ENCODE assay signal across 16 mouse cellular contexts in genomic region chr17:70808837-70809236, GRCm38 (mm10). TPM values are rescaled to one million over a fixed set of nuclear protein-coding genes. Genes with fewer than 3 reads are reported as not detected.
A peak's percentile ranks its signal among the peaks of the same experiment; 100 is the strongest.
DNase-seq lines count a peak whose midpoint lies in the region; ATAC-seq lines count a peak whose summit lies in the region.
"Had no signal": no experiment of that assay in that cellular context is flagged by ENCODE, and none has a peak within 500 bp of the region (broad histone marks: within the 10 kb centered on the region; RNA-seq: fewer than 3 reads in every experiment).

No protein-coding gene starts in this region.

- 35% methylated on average over 14 of the region's 14 CpGs for WGBS in embryonic facial prominence, embryonic 12.5 days
- 38% methylated on average over 14 of the region's 14 CpGs for WGBS in embryonic facial prominence, embryonic 10.5 days
- WGBS in midbrain, embryonic 12.5 days: 41% methylated on average over 14 of the region's 14 CpGs
- WGBS in midbrain, embryonic 15.5 days: 31% methylated on average over 14 of the region's 14 CpGs
- 58% methylated on average over 14 of the region's 14 CpGs for WGBS in liver, embryonic 11.5 days

- ATAC-seq in embryonic facial prominence, embryonic 12.5 days (ENCODE audit: insufficient number of reproducible peaks, insufficient read depth, low FRiP score, low TSS enrichment): no peak
- no peak for ATAC-seq in midbrain, embryonic 12.5 days (ENCODE audit: low FRiP score, low read depth)
- no peak for ATAC-seq in midbrain, embryonic 15.5 days (replicated peaks)
- no peak for ATAC-seq in liver, embryonic 11.5 days (replicated peaks; ENCODE audit: low FRiP score)
- ATAC-seq in monocyte, adult 5-6 weeks (replicated peaks; ENCODE audit: insufficient number of reproducible peaks, low FRiP score, low TSS enrichment, poor library complexity, severe bottlenecking): no peak
- ATAC-seq: activated CD4-positive, CD25-positive, alpha-beta regulatory T cell, adult 4 months; forebrain, postnatal 0 days; liver, embryonic 12.5 days had no signal

- no peaks in the 10 kb centered on the region for H3K27me3 ChIP-seq in embryonic facial prominence, embryonic 12.5 days
- 0 out of 2 replicates have a peak, but pooled peaks cover 8% of the 10 kb centered on the region for H3K27me3 ChIP-seq in embryonic facial prominence, embryonic 10.5 days (replicated peaks; ENCODE audit: low read depth, poor library complexity, severe bottlenecking)
- H3K27me3 ChIP-seq in midbrain, embryonic 12.5 days: peaks cover 7% of the 10 kb centered on the region
- H3K27me3 ChIP-seq in midbrain, embryonic 15.5 days (replicated peaks): no peaks in the 10 kb centered on the region
- H3K27me3 ChIP-seq in liver, embryonic 11.5 days (replicated peaks; ENCODE audit: control insufficient read depth, insufficient read depth, low read length): no peaks in the 10 kb centered on the region
- H3K27me3 ChIP-seq: liver, embryonic 12.5 days had no signal

- no peaks in the 10 kb centered on the region for H3K36me3 ChIP-seq in embryonic facial prominence, embryonic 12.5 days
- no peaks in the 10 kb centered on the region for H3K36me3 ChIP-seq in embryonic facial prominence, embryonic 10.5 days (replicated peaks)
- no peaks in the 10 kb centered on the region for H3K36me3 ChIP-seq in midbrain, embryonic 12.5 days
- no peaks in the 10 kb centered on the region for H3K36me3 ChIP-seq in midbrain, embryonic 15.5 days (replicated peaks)
- no peaks in the 10 kb centered on the region for H3K36me3 ChIP-seq in liver, embryonic 11.5 days (ENCODE audit: control insufficient read depth, insufficient read depth, low read length)
- H3K36me3 ChIP-seq: liver, embryonic 12.5 days had no signal

- peak overlapping the region; percentile 21 for H3K4me2 ChIP-seq in embryonic facial prominence, embryonic 12.5 days (replicated peaks)
- H3K4me2 ChIP-seq in midbrain, embryonic 12.5 days (replicated peaks): 0 out of 2 replicates have a peak overlapping the region, but pooled peaks have one; percentile 0
- no peak overlapping the region for H3K4me2 ChIP-seq in midbrain, embryonic 15.5 days
- H3K4me2 ChIP-seq in liver, embryonic 11.5 days: no peak overlapping the region
- H3K4me2 ChIP-seq: hindbrain, embryonic 14.5 days; liver, embryonic 12.5 days had no signal

- no peak overlapping the region for H3K9ac ChIP-seq in embryonic facial prominence, embryonic 12.5 days
- no peak overlapping the region for H3K9ac ChIP-seq in midbrain, embryonic 12.5 days (replicated peaks)
- H3K9ac ChIP-seq in midbrain, embryonic 15.5 days: no peak overlapping the region
- H3K9ac ChIP-seq in liver, embryonic 11.5 days (ENCODE audit: low read depth, low read length): no peak overlapping the region
- H3K9ac ChIP-seq: forebrain, postnatal 0 days; hindbrain, embryonic 14.5 days; liver, embryonic 12.5 days had no signal

- no peak for DNase-seq in embryonic facial prominence, embryonic 10.5 days (ENCODE audit: low spot score)
- DNase-seq in adrenal gland, adult 18-20 months (ENCODE audit: low spot score in 2 of 2): peak; percentile 43 to 56
- peak; percentile 39 to 54 for DNase-seq in kidney, postnatal 4 days
- DNase-seq in liver, embryonic 11.5 days (ENCODE audit: low spot score): no peak
- DNase-seq: cerebellum, postnatal 14 days; forebrain, postnatal 0 days; lung, postnatal 36 days; midbrain, embryonic 14.5 days; right cerebral cortex, postnatal 4 days had no signal

- no peak overlapping the region for H3K27ac ChIP-seq in embryonic facial prominence, embryonic 12.5 days
- H3K27ac ChIP-seq in embryonic facial prominence, embryonic 10.5 days (replicated peaks): no peak overlapping the region
- no peak overlapping the region for H3K27ac ChIP-seq in midbrain, embryonic 12.5 days (replicated peaks)
- no peak overlapping the region for H3K27ac ChIP-seq in midbrain, embryonic 15.5 days
- H3K27ac ChIP-seq in liver, embryonic 11.5 days (ENCODE audit: low read depth, low read length): no peak overlapping the region
- H3K27ac ChIP-seq: hindbrain, embryonic 14.5 days; liver, embryonic 12.5 days had no signal

- peaks cover 7% of the 10 kb centered on the region; the same call in 1 of the 2 replicates for H3K4me1 ChIP-seq in embryonic facial prominence, embryonic 12.5 days
- H3K4me1 ChIP-seq in embryonic facial prominence, embryonic 10.5 days: peaks cover 10% of the 10 kb centered on the region
- peaks cover 3% of the 10 kb centered on the region; the same call in 1 of the 2 replicates for H3K4me1 ChIP-seq in midbrain, embryonic 12.5 days
- H3K4me1 ChIP-seq in midbrain, embryonic 15.5 days: no peaks in the 10 kb centered on the region
- H3K4me1 ChIP-seq in liver, embryonic 11.5 days (replicated peaks; ENCODE audit: control insufficient read depth, insufficient read depth, low read length): no peaks in the 10 kb centered on the region
- H3K4me1 ChIP-seq: liver, embryonic 12.5 days had no signal

- H3K4me3 ChIP-seq in embryonic facial prominence, embryonic 12.5 days: no peak overlapping the region
- no peak overlapping the region for H3K4me3 ChIP-seq in embryonic facial prominence, embryonic 10.5 days
- H3K4me3 ChIP-seq in midbrain, embryonic 12.5 days: no peak overlapping the region
- no peak overlapping the region for H3K4me3 ChIP-seq in midbrain, embryonic 15.5 days
- H3K4me3 ChIP-seq in liver, embryonic 11.5 days (ENCODE audit: low read depth, low read length): no peak overlapping the region
- H3K4me3 ChIP-seq: liver, embryonic 12.5 days had no signal

- no peaks in the 10 kb centered on the region for H3K9me3 ChIP-seq in embryonic facial prominence, embryonic 12.5 days
- no peaks in the 10 kb centered on the region for H3K9me3 ChIP-seq in embryonic facial prominence, embryonic 10.5 days
- no peaks in the 10 kb centered on the region for H3K9me3 ChIP-seq in midbrain, embryonic 12.5 days
- no peaks in the 10 kb centered on the region for H3K9me3 ChIP-seq in midbrain, embryonic 15.5 days
- no peaks in the 10 kb centered on the region for H3K9me3 ChIP-seq in liver, embryonic 11.5 days (ENCODE audit: control insufficient read depth, low read length)
- H3K9me3 ChIP-seq: liver, embryonic 12.5 days had no signal

RNA-seq across cellular contexts. Expression of gene Tgif1, which starts 44.5 kb away (rescaled TPM):
- polyA plus RNA-seq in embryonic facial prominence, embryonic 12.5 days (2016; fragmentation: Nextera tagmentation; extraction: Ambion mirVana): 113 and 126 TPM in 2 replicates
- polyA plus RNA-seq in embryonic facial prominence, embryonic 10.5 days (2016; fragmentation: Nextera tagmentation; extraction: Ambion mirVana): 110 and 112 TPM in 2 replicates
- polyA plus RNA-seq in midbrain, embryonic 12.5 days (2016; fragmentation: Nextera tagmentation; extraction: Ambion mirVana): 50.1 and 58.9 TPM in 2 replicates
- polyA plus RNA-seq in midbrain, embryonic 15.5 days (2015; fragmentation: Nextera tagmentation; extraction: Ambion mirVana): 11.4 and 11.5 TPM in 2 replicates
- 10 to 100 TPM; 42.5 to 58.2 TPM for total RNA-seq in adrenal gland, adult 18-20 months (2021)
- 26.6 and 30.8 TPM in 2 replicates for polyA plus RNA-seq in liver, embryonic 11.5 days (2014; fragmentation: Nextera tagmentation; extraction: Ambion mirVana)
- total RNA-seq in monocyte, adult 5-6 weeks (2017): 79.7 to 125 TPM (median 111 TPM) in 3 replicates

Comparison
In these comparisons a context has a peak if more than half of its experiments do, and no peak if none do; other contexts are left out.
1. H3K4me2 ChIP-seq: peak in embryonic facial prominence, embryonic 12.5 days (single experiment) and midbrain, embryonic 12.5 days (single experiment); none in midbrain, embryonic 15.5 days (single experiment) and liver, embryonic 11.5 days (single experiment).
2. DNase-seq: peak in adrenal gland, adult 18-20 months (2 of 2) and kidney, postnatal 4 days (2 of 2); none in embryonic facial prominence, embryonic 10.5 days (single experiment) and liver, embryonic 11.5 days (single experiment).